Mouse (Mus musculus): Measurements from ENCODE around the gene Ccdc142. TPM values are rescaled to one million over a fixed set of nuclear protein-coding genes. Genes with fewer than 3 reads are reported as not detected.

Gene Ccdc142
- polyA plus RNA-seq, 1 experiment: 1.2 TPM

GRCm38 (mm10) chr6:83087205-83087925 lies 14.0 kb upstream of the Ccdc142 start:
- Histone ChIP-seq H3K36me3 (ENCODE audit: control insufficient read depth, insufficient read depth) (no peaks in the 10 kb centered on the region), H3K4me2 (ENCODE audit: low read depth) (no peak overlapping the region), H3K79me2 (ENCODE audit: control insufficient read depth, insufficient read depth) (no peaks in the 10 kb centered on the region), H3ac (ENCODE audit: control insufficient read depth, insufficient read length) (no peak overlapping the region), H3K27me3 (ENCODE audit: control insufficient read depth, insufficient read depth, insufficient read length) (peaks cover 42% of the 10 kb centered on the region), H3K4me3 (no peak overlapping the region)
- TF ChIP-seq POLR2AphosphoS2 (IDR thresholded peaks at IDR 0.05; ENCODE audit: insufficient read length, low read depth): no peak
- no peak for TF ChIP-seq USF1 (IDR thresholded peaks at IDR 0.05; ENCODE audit: low read depth)
- TF ChIP-seq SRF (IDR thresholded peaks at IDR 0.05; ENCODE audit: control insufficient read depth, insufficient read length, low read depth): no peak
- TF ChIP-seq MAX (IDR thresholded peaks at IDR 0.05; ENCODE audit: low read depth): no peak
- TF ChIP-seq TCF12 (IDR thresholded peaks at IDR 0.05; ENCODE audit: insufficient read depth, poor library complexity, severe bottlenecking): no peak
- TF ChIP-seq POLR2A (IDR thresholded peaks at IDR 0.05; ENCODE audit: insufficient read length, low read depth): no peak
- no peak for TF ChIP-seq CEBPB (IDR thresholded peaks at IDR 0.05; ENCODE audit: insufficient read depth, poor library complexity, severe bottlenecking)
- no peak for TF ChIP-seq E2F4 (IDR thresholded peaks at IDR 0.05; ENCODE audit: insufficient read depth)
- TF ChIP-seq TCF3 (IDR thresholded peaks at IDR 0.05; ENCODE audit: insufficient read length, low read depth): no peak
- no peak for TF ChIP-seq REST (IDR thresholded peaks at IDR 0.05; ENCODE audit: insufficient read depth, insufficient read length)
- no peak for TF ChIP-seq MYOG (IDR thresholded peaks at IDR 0.05; ENCODE audit: control insufficient read depth in 1 of 3, insufficient read depth in 1 of 3, insufficient read length in 2 of 3, low read depth in 2 of 3)
- no peak for TF ChIP-seq MYOD1 (IDR thresholded peaks at IDR 0.05; ENCODE audit: control insufficient read depth in 1 of 3, insufficient read length in 2 of 3, low read depth in 2 of 3)

DNA sequence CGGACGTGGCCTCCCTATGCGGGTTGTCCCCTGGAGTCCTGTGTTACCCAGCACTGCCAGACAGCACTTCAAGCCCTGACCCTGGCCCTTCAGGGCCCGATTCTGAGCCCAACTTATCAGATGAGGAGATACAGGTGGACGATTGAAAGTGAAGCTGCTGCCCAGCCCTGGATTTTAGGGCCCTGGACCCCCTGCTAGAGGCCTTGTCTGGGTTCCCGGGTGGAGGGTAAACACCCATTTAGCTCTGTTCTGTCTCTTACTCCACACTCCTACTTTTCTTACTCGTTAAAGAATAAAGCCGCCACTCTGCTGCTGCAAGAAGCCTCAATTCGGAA lies 13.5 kb upstream of the Ccdc142 start:
- Histone ChIP-seq H3K4me3 (no peak overlapping the region), H3K27me3 (ENCODE audit: control insufficient read depth, insufficient read depth, insufficient read length) (peaks cover 47% of the 10 kb centered on the region), H3K36me3 (ENCODE audit: control insufficient read depth, insufficient read depth) (no peaks in the 10 kb centered on the region), H3K79me2 (ENCODE audit: control insufficient read depth, insufficient read depth) (no peaks in the 10 kb centered on the region), H3ac (ENCODE audit: control insufficient read depth, insufficient read length) (no peak overlapping the region), H3K4me2 (ENCODE audit: low read depth) (no peak overlapping the region)
- TF ChIP-seq REST (IDR thresholded peaks at IDR 0.05; ENCODE audit: insufficient read depth, insufficient read length) (no peak), CEBPB (IDR thresholded peaks at IDR 0.05; ENCODE audit: insufficient read depth, poor library complexity, severe bottlenecking) (no peak)

- Histone ChIP-seq H3ac (ENCODE audit: control insufficient read depth, insufficient read length) (no peak overlapping the region), H3K27me3 (ENCODE audit: control insufficient read depth, insufficient read depth, insufficient read length) (peaks cover 33% of the 10 kb centered on the region), H3K4me3 (no peak overlapping the region), H3K79me2 (ENCODE audit: control insufficient read depth, insufficient read depth) (no peaks in the 10 kb centered on the region), H3K36me3 (ENCODE audit: control insufficient read depth, insufficient read depth) (no peaks in the 10 kb centered on the region), H3K4me2 (ENCODE audit: low read depth) (no peak overlapping the region)
- no peak for TF ChIP-seq CEBPB (IDR thresholded peaks at IDR 0.05; ENCODE audit: insufficient read depth, poor library complexity, severe bottlenecking)
- no peak for TF ChIP-seq POLR2A (IDR thresholded peaks at IDR 0.05; ENCODE audit: insufficient read length, low read depth)
- no peak for TF ChIP-seq MYOD1 (IDR thresholded peaks at IDR 0.05; ENCODE audit: control insufficient read depth in 1 of 3, insufficient read length in 2 of 3, low read depth in 2 of 3)
- no peak for TF ChIP-seq TCF3 (IDR thresholded peaks at IDR 0.05; ENCODE audit: insufficient read length, low read depth)
- TF ChIP-seq SRF (IDR thresholded peaks at IDR 0.05; ENCODE audit: control insufficient read depth, insufficient read length, low read depth): no peak
- no peak for TF ChIP-seq MAX (IDR thresholded peaks at IDR 0.05; ENCODE audit: low read depth)
- no peak for TF ChIP-seq USF1 (IDR thresholded peaks at IDR 0.05; ENCODE audit: low read depth)
- TF ChIP-seq POLR2AphosphoS2 (IDR thresholded peaks at IDR 0.05; ENCODE audit: insufficient read length, low read depth): no peak
- no peak for TF ChIP-seq TCF12 (IDR thresholded peaks at IDR 0.05; ENCODE audit: insufficient read depth, poor library complexity, severe bottlenecking)
Observed at GRCm38 (mm10) chr6:83092416-83093127, 8.8 kb upstream of the Ccdc142 start.

GRCm38 (mm10) chr6:83095968-83096367 lies 5.4 kb upstream of the Ccdc142 start:
- H3K4me3 ChIP-seq: no peak overlapping the region
- H3K27me3 ChIP-seq (ENCODE audit: control insufficient read depth, insufficient read depth, insufficient read length): peaks cover 8% of the 10 kb centered on the region
- H3K36me3 ChIP-seq (ENCODE audit: control insufficient read depth, insufficient read depth): no peaks in the 10 kb centered on the region
- no peaks in the 10 kb centered on the region for H3K79me2 ChIP-seq (ENCODE audit: control insufficient read depth, insufficient read depth)
- TF ChIP-seq TCF3 (IDR thresholded peaks at IDR 0.05; ENCODE audit: insufficient read length, low read depth) (no peak), USF1 (IDR thresholded peaks at IDR 0.05; ENCODE audit: low read depth) (no peak), POLR2AphosphoS2 (IDR thresholded peaks at IDR 0.05; ENCODE audit: insufficient read length, low read depth) (no peak), CEBPB (IDR thresholded peaks at IDR 0.05; ENCODE audit: insufficient read depth, poor library complexity, severe bottlenecking) (no peak), E2F4 (IDR thresholded peaks at IDR 0.05; ENCODE audit: insufficient read depth) (no peak), MYOD1 (IDR thresholded peaks at IDR 0.05; ENCODE audit: control insufficient read depth in 1 of 3, insufficient read length in 2 of 3, low read depth in 2 of 3) (no peak), POLR2A (IDR thresholded peaks at IDR 0.05; ENCODE audit: insufficient read length, low read depth) (no peak), REST (IDR thresholded peaks at IDR 0.05; ENCODE audit: insufficient read depth, insufficient read length) (no peak), TCF12 (IDR thresholded peaks at IDR 0.05; ENCODE audit: insufficient read depth, poor library complexity, severe bottlenecking) (no peak), MAX (IDR thresholded peaks at IDR 0.05; ENCODE audit: low read depth) (no peak), MYOG (IDR thresholded peaks at IDR 0.05; ENCODE audit: control insufficient read depth in 1 of 3, insufficient read depth in 1 of 3, insufficient read length in 2 of 3, low read depth in 2 of 3) (no peak), SRF (IDR thresholded peaks at IDR 0.05; ENCODE audit: control insufficient read depth, insufficient read length, low read depth) (no peak)
- no peak overlapping the region for H3ac ChIP-seq (ENCODE audit: control insufficient read depth, insufficient read length)
- H3K4me2 ChIP-seq (ENCODE audit: low read depth): no peak overlapping the region
